Mouse (Mus musculus): Measurements from ENCODE around the gene Rcor2.

DNA sequence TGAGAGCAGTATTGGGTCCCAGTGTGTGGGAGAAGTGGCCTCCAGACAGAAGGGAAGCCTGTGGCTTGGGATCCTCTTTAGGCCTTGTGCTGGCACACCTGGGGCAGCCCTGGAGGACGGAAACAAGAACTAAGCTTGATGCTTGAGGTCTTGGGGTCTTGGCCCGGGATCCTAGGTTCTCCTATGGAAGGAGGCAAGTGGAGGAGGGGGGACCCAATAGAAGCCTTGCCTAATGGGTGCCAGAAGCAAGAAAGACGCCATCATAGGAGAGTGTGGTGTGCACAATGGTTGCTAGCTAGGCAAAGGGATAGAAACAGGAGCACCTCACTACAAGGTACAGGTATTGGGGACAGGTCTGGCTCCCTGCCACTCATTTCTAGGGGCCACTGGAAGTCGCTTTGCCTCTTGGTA is 699 bp upstream of the Rcor2 start:
- TF ChIP-seq POLR2A (IDR thresholded peaks at IDR 0.05; ENCODE audit: control insufficient read depth, low read depth, low read length) (no peak), CTCF (IDR thresholded peaks at IDR 0.05; ENCODE audit: control insufficient read depth, insufficient read depth, insufficient replicate concordance, low read depth, low read length) (no peak)
